Mouse (Mus musculus): Measurements from ENCODE around the gene Otub2. TPM values are rescaled to one million over a fixed set of nuclear protein-coding genes. Genes with fewer than 3 reads are reported as not detected.
"Not testable (repeated sequence)": the region's sequence is repeated elsewhere in the genome, so short reads cannot be mapped to it uniquely, and the experiment has no call there.

Otub2 gene
- total RNA-seq, 2 experiments from 2014 or later: 11.2 to 15.5 TPM

- DNase-seq (ENCODE audit: low spot score): no peak
Observed at GRCm38 (mm10) chr12:103437601-103438000, 49.1 kb downstream of the Otub2 start.

DNA sequence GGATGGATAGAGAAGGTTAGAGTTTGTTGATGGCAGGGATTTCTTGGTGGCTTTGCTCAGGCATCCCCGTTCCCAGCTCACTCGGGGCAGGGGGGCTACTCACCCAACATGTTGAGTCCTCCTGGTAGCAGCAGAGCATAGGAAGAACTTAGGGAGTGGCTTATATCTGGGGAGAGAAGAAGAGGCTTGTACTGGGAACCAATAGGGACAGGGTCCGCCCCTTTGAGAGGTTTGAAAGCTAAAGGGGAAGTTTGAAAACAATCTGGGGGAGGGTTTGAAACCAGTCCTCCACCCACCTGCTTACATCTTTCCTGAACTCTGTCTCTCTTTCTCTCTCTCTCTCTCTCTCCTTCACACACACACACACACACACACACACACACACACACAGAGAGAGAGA is 55.0 kb downstream of the Otub2 start, which contains the start of gene Ifi27l2a:
Gene Ifi27l2a (minus strand): TSS at position 157 of the 400 bp plus-strand sequence.
- DNase-seq (ENCODE audit: low spot score): no peak

- DNase-seq (ENCODE audit: low spot score): not testable (repeated sequence)
Observed at GRCm38 (mm10) chr12:103444261-103444660, 55.8 kb downstream of the Otub2 start.

DNA sequence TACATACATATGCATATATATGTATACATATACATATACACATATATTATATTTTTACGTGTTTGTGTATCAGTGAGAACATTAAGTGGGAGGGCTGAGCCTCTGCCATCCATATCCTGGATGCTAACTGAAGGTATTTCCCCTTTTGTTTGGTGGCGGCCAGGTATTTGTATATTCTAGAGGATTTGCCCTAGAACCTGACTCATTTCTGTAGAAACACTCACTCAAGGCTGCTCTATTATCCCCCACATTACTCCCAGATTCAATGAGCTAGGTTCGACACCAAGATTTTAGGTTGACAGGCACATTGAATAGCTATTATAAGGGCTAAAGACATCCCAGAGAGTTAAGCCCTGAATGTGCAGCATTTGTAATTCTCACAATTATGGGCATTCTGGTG is 56.6 kb downstream of the Otub2 start:
- no peak for DNase-seq (ENCODE audit: low spot score)

DNA sequence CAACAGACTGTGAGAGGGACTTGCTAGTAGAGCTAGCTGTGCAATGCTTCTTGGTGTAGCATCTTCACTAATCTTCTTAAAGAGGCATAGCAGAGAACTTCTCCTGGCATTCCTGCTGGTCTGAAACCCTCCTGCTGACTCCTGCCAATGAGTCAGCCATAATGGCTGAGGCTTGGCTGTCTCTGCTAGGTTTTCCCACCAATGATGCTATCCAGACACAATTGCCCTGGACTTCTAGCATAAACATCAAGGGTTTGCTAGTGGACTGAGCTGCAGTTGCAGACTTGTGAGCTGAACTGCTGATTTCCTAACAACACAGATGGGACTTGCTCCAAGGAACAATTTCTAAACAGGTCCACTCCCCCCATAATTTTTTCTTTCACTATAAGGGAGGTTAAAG is 64.9 kb downstream of the Otub2 start:
- DNase-seq (ENCODE audit: low spot score): no peak

Other genes starting within 250 kb of the Otub2 start
- gene Prima1, start 146.5 kb upstream of the Otub2 start, total RNA-seq (2021): 10 to 100 TPM in 1 of 2 experiments, 1 to 10 TPM in 1; 9.9 to 29.8 TPM
- not detected for gene Fam181a, start 77.7 kb upstream of the Otub2 start, total RNA-seq (2021)
- gene Asb2, start 32.7 kb upstream of the Otub2 start, total RNA-seq (2021): 100 to 1,000 TPM; 852 to 871 TPM
- gene 9330161L09Rik, start 19.1 kb downstream of the Otub2 start, total RNA-seq (2021): 1 to 10 TPM in 1 of 2 experiments, under 1 TPM in 1; 0.62 to 1.1 TPM
- 10 to 100 TPM; 73.5 to 91.8 TPM for gene Ddx24, start 37.1 kb downstream of the Otub2 start, total RNA-seq (2021)
- 10 to 100 TPM; 53.0 to 82.0 TPM for gene Ifi27, start 45.5 kb downstream of the Otub2 start, total RNA-seq (2021)
- gene Ifi27l2a, start 55.0 kb downstream of the Otub2 start, total RNA-seq (2021): 10 to 100 TPM; 15.5 to 29.8 TPM
- not detected for gene Ifi27l2b, start 68.5 kb downstream of the Otub2 start, total RNA-seq (2021)
- gene Ppp4r4, start 143.6 kb downstream of the Otub2 start, total RNA-seq (2021): under 1 TPM; 0.21 to 0.71 TPM
- under 1 TPM in 1 of 2 experiments, not detected in 1; 0.26 TPM for gene Serpina10, start 242.8 kb downstream of the Otub2 start, total RNA-seq (2021)